Mouse (Mus musculus): ENCODE measurements around the gene Cald1.

The Cald1 gene

DNA sequence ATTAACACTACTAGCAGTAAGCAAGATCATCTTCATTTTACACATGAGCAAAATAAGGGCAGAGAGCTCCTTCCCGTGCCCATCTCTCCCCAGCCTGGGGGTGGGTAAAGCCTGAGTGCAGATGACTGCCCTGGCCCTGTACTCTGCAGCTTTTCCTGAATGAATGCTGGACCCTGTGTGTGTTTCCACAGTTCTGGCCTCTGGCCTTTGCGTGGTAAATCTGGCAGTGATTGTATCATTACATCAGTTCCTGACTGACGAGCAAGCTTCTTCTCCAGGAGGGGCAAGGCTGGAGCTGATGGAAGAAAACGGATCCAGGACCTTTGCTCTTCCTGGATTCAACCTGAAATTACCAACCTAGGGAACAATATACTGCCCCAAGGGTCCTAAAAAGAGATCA lies 122.1 kb downstream of the Cald1 start:
- no peak for DNase-seq

- no peak for DNase-seq
Measured at GRCm38 (mm10) chr6:34721740-34722139, 123.4 kb downstream of the Cald1 start.

- DNase-seq: no peak
Measured at GRCm38 (mm10) chr6:34722660-34723059, 124.4 kb downstream of the Cald1 start.

GRCm38 (mm10) chr6:34723250-34723904 lies 125.1 kb downstream of the Cald1 start:
- no peak for DNase-seq

GRCm38 (mm10) chr6:34725660-34726059 lies 127.4 kb downstream of the Cald1 start:
- no peak for DNase-seq

DNA sequence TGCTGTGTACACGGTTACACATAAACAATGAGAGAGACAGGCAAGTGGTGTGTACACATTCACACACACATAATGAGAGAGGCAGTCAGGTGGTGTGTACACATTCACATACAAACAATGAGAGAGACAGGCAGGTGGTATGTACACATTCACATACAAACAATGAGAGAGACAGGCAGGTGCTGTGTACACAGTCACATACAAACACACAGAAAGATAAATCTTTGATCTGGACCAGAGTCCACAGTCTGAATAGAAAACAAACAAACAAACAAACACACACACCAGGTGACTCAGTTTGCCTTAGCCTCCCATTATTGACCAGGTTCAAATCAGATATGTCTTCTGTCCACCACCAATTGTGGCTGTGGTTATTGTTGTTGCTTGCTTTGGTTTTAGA lies 127.8 kb downstream of the Cald1 start:
- no peak for DNase-seq

GRCm38 (mm10) chr6:34727316-34727983 lies 129.2 kb downstream of the Cald1 start:
- DNase-seq: no peak

DNA sequence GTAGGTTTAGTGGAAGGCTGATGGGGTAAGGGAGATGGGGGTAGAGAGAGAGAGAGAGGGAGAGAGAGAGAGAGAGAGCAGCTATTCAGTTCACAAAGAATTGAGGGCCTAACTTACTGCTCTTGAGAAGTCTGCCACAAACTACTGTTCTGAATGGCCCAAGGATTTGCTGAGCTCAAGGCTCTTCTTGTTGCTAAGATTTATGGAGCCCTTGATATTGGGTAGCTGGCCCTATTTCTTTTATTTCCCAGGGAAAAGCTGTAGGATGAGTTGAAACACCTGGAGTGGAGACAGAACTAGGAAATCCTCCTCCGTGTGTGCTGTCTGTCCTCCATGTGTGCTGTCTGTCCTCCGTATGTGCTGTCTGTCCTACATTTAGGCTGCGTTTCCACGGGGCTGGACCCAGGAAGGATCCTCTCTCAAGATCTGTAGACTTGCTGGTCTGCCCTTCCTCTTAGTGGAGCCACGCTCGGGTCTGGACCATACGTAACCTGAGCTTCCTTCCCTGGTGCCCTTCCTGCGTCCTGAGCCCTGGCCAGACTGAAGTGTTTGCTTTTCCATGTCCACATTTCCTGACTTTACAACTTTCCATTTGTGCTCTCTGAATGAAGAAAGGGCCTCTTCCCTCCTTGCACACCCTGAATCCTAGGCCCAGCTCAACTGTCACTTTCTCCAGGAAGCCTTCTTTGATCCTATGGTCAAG lies 131.3 kb downstream of the Cald1 start:
- no peak for DNase-seq

DNA sequence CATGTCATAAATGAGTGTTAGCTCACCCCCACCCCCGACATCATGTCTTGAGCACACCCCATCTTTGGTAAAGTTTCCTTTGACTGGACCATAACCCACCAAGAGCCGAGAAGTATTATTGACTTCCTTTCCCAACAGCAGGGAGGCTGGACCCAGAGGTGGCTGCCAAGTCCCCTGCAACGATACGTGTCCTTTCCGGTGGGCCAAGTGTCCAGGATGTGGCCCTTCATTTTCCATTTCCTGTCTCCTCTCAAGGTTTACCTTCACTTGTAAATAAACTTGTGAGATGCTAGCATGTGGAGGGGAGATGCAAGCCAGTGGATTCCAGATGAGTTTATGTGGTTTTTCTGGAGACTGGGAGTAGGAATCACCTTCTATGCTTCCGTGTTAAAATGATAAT lies 132.7 kb downstream of the Cald1 start:
- no peak for DNase-seq

- DNase-seq: no peak
Measured at GRCm38 (mm10) chr6:34731529-34731928, 133.2 kb downstream of the Cald1 start.

DNA sequence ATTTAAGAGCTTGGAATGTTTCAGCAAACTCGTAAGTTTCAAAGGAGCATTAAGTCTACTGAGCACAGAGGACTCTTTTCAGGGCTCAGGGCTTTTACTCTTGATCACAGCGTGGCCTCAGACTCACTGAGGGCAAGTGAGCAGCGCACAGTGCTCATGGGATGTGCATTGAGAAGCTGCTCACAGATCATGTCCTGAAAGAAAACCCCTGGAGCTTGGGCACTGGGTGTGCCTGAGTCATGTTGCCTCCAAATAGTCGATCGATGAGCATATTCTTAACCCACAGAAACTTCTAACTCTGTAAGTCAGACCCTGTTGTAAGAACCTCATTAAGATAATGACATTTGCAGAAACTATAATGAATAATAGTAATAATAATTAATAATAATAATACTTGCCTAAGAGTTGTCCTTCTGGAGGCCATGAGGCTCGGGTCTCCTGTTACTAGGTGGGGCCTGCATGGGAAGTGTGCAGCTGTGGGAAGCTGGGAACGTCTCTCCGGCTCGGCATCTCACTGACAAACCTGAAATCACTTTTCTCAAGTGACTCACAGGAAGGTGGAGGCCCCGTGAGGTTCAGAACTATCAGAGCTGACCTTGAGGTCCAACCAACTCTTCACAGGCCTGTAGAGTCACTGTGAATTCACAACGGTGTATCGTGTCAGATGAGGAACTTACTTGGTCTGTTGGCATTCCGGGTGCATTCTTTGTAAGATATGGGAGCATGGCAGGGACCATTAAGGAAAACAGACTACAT lies 136.8 kb downstream of the Cald1 start:
- no peak for DNase-seq

DNA sequence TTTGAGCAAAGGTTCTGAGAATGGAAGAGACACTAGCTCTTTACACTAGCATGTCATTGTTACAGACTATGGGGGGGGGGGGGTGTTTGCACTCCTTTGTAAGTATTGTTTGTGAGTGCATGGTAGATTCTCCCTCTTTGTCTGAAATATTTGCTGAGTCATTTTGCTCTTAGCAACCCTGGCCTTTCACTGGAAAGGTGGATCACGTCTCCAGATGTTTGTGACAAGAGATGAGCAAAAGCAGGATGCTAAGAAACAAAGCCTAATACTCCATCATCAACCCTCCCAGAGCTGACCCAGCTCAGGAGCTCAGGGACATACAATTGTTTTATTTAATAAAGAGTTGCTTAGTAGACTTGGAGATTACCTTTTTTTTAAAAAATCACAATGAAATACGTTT lies 138.6 kb downstream of the Cald1 start:
- no peak for DNase-seq

GRCm38 (mm10) chr6:34743946-34744345 lies 145.6 kb downstream of the Cald1 start:
- DNase-seq: no peak

GRCm38 (mm10) chr6:34747846-34748245 lies 149.5 kb downstream of the Cald1 start:
- DNase-seq: no peak

GRCm38 (mm10) chr6:34748566-34748965 lies 150.3 kb downstream of the Cald1 start:
- DNase-seq: no peak

- no peak for DNase-seq
Measured at GRCm38 (mm10) chr6:34749526-34749925, 151.2 kb downstream of the Cald1 start.

GRCm38 (mm10) chr6:34750487-34751120 lies 152.3 kb downstream of the Cald1 start:
- no peak for DNase-seq

- no peak for DNase-seq
Measured at GRCm38 (mm10) chr6:34751625-34752024, 153.3 kb downstream of the Cald1 start.

GRCm38 (mm10) chr6:34754448-34754847 lies 156.1 kb downstream of the Cald1 start:
- DNase-seq: peak in 1 of 2 experiments; percentile 10

GRCm38 (mm10) chr6:34758340-34758739 lies 160.0 kb downstream of the Cald1 start:
- no peak for DNase-seq

- peak; percentile 13 to 17 for DNase-seq
Measured at GRCm38 (mm10) chr6:34760023-34760422, 161.7 kb downstream of the Cald1 start.

GRCm38 (mm10) chr6:34765721-34766120 lies 167.4 kb downstream of the Cald1 start:
- DNase-seq: no peak

- DNase-seq: no peak
Measured at GRCm38 (mm10) chr6:34769984-34770383, 171.7 kb downstream of the Cald1 start.
